Mouse (Mus musculus) olfactory bulb, adult 2 months (tissue): ENCODE data around the gene Arfgef2.

Experiments used
- CTCF ChIP-seq: fragments of 200-500 bp; IDR thresholded peaks from 2 replicates; pipeline ENCODE4 v1.5.1; 2012; ENCODE audit warnings: low read depth, mild to moderate bottlenecking, low read length, moderate library complexity; ENCODE audit not compliant: insufficient read depth
- POLR2A ChIP-seq: fragments of 200-500 bp; IDR thresholded peaks from 2 replicates; pipeline ENCODE4 v1.6.1; 2012; ENCODE audit warnings: mild to moderate bottlenecking, low read depth, low read length, moderate library complexity; ENCODE audit not compliant: insufficient read depth

- no peak for TF ChIP-seq POLR2A
- no peak for TF ChIP-seq CTCF
These were observed 25.4 kb upstream of the Arfgef2 start for GRCm38 (mm10) chr2:166779956-166780355.
